Mouse (Mus musculus) liver, adult (tissue): ENCODE measurements around the gene Man2a2.
A peak's percentile ranks its signal among the peaks of the same experiment; 100 is the strongest.

Experiments
- GATA4 ChIP-seq: IDR thresholded peaks from 2 replicates; pipeline ENCODE4 v1.6.1; 2014; ENCODE audit warnings: mild to moderate bottlenecking, low read length; ENCODE audit not compliant: insufficient replicate concordance

Gene Man2a2

GRCm38 (mm10) chr7:80330278-80330677, 40.9 kb downstream of the Man2a2 start:
- TF ChIP-seq GATA4, result no peak

GRCm38 (mm10) chr7:80326076-80326475, 45.1 kb downstream of the Man2a2 start:
- TF ChIP-seq GATA4, result no peak

- no peak for TF ChIP-seq GATA4
These were observed 45.8 kb downstream of the Man2a2 start for GRCm38 (mm10) chr7:80325292-80325868.

GRCm38 (mm10) chr7:80324043-80324815, 46.9 kb downstream of the Man2a2 start, which contains the start of gene Rccd1:
TSS of gene Rccd1 (minus strand) at chr7:80324454.
- 0 out of 2 replicates have a peak, but pooled peaks have one; percentile 5 for TF ChIP-seq GATA4

- TF ChIP-seq GATA4, result no peak
These were observed 47.8 kb downstream of the Man2a2 start for GRCm38 (mm10) chr7:80323336-80323735.

GRCm38 (mm10) chr7:80319846-80320496, 51.2 kb downstream of the Man2a2 start:
- no peak for TF ChIP-seq GATA4

- no peak for TF ChIP-seq GATA4
These were observed 52.5 kb downstream of the Man2a2 start for GRCm38 (mm10) chr7:80318670-80319069.

- no peak for TF ChIP-seq GATA4
These were observed 53.6 kb downstream of the Man2a2 start for GRCm38 (mm10) chr7:80317439-80318115.

GRCm38 (mm10) chr7:80315733-80316132, 55.4 kb downstream of the Man2a2 start:
- no peak for TF ChIP-seq GATA4

GRCm38 (mm10) chr7:80310771-80311170, 60.4 kb downstream of the Man2a2 start:
- no peak for TF ChIP-seq GATA4

GRCm38 (mm10) chr7:80307766-80308165, 63.4 kb downstream of the Man2a2 start:
- TF ChIP-seq GATA4, result no peak

GRCm38 (mm10) chr7:80301522-80301921, 69.7 kb downstream of the Man2a2 start:
- TF ChIP-seq GATA4, result no peak

GRCm38 (mm10) chr7:80299568-80299967, 71.6 kb downstream of the Man2a2 start:
- TF ChIP-seq GATA4, result no peak
